Mouse (Mus musculus) liver, adult 2 months (tissue): ENCODE measurements around the gene Taar7d.

ENCODE experiments used
- CTCF ChIP-seq: fragments of 200-500 bp; IDR thresholded peaks from 2 replicates; pipeline ENCODE4 v1.5.1; 2011; ENCODE audit warnings: low read depth, low read length, control low read depth
- POLR2A ChIP-seq: fragments of 200-500 bp; IDR thresholded peaks from 2 replicates; pipeline ENCODE4 v1.6.1; 2011; ENCODE audit warnings: low read length, control low read depth; ENCODE audit not compliant: insufficient read depth; ENCODE audit errors: extremely low read depth

DNA sequence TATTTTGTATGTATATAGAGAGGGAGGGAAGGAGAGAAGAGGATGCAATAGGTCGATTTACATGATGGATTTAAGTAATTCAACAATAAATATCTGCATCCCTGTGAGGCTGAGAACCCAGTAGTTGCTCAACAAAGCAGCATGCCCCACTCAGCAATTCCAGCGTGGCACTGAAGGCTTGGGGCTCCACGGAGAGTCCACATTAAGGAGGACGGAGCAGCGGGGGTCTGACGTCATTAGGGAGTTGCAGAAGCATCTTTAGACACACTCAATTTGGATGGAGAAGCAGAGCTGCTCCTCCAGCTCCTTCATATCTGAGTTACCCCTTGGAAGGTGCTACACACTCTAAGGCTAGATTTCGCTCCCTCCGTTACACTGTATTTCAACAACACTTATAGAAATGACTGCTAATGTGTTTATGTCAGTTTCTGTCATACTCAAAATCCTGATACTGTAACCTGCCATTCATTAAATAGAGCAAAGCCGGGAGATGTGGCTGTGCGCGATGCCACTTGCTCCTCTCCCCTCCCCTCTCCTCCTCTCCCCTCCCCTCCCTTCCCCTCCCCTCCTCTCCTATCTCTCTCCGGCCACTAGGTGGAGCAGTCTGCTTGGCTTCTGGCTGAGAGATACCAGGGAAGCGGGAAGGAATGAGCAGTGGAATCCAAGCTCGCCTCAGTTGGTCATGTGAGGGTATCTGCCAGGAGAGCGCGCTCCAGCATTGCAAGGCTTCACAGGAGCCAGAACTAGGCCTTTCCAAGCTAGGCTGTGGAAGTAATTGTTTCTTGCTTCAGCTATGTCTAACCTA lies 47.9 kb upstream of the Taar7d start:
- TF ChIP-seq CTCF (peak; percentile 87), POLR2A (no peak)
